Mouse (Mus musculus): ENCODE results near the gene Ermap.

DNA sequence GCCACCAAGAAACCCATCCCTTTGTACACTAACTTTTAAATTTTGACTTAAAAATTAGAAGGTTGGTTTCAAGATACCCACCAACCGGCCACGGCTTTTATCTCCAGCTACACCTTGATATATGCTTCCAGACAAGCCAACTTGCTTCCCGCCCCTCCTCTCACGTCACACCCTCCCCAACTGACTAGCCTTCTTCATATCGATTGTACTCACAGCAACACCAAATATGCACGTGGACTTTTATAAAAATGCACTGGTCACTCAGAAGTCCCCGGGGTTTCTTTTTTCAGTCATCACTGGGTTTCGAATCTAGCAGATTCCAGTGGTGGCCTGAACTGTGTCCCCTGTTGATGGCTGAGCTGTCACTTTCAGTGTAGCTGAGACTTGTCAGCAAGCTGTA is 807 bp upstream of the Ermap start:
- TF ChIP-seq CTCF (IDR thresholded peaks at IDR 0.05; ENCODE audit: borderline replicate concordance, control insufficient read depth, extremely low read depth, insufficient read depth, low read length, poor library complexity) (no peak), POLR2A (IDR thresholded peaks at IDR 0.05; ENCODE audit: control insufficient read depth, extremely low read depth, insufficient read depth, low read length, poor library complexity) (no peak)

Data from thymus, adult 2 months (tissue).